Mouse (Mus musculus) forebrain, embryonic 12.5 days (tissue): ENCODE measurements around the gene Atox1. TPM values are rescaled to one million over a fixed set of nuclear protein-coding genes. Genes with fewer than 3 reads are reported as not detected.

Source experiments
- ATAC-seq: fragments of 200-750 bp; cut with Nextera tagmentation; 2 replicates; pipeline ENCODE4 v1.8.0; 2017; ENCODE audit warnings: moderate TSS enrichment; ENCODE audit not compliant: low FRiP score
- H3K27ac ChIP-seq: fragments of 300-500 bp; sonication (generic); 2 replicates; pipeline ENCODE4 v1.5.1; 2016; ENCODE audit warnings: mild to moderate bottlenecking
- H3K27me3 ChIP-seq: fragments of 300-500 bp; sonication (generic); 2 replicates; pipeline ENCODE4 v1.6.1; 2016; ENCODE audit warnings: mild to moderate bottlenecking
- H3K36me3 ChIP-seq: fragments of 300-500 bp; sonication (generic); replicated peaks from 2 replicates; pipeline ENCODE4 v1.6.1; 2016; ENCODE audit warnings: mild to moderate bottlenecking
- H3K4me1 ChIP-seq: fragments of 300-500 bp; sonication (generic); 2 replicates; pipeline ENCODE4 v1.6.1; 2016
- H3K4me2 ChIP-seq: fragments of 300-500 bp; sonication (generic); 2 replicates; pipeline ENCODE4 v1.6.1; 2016; ENCODE audit warnings: mild to moderate bottlenecking, moderate library complexity
- H3K4me3 ChIP-seq: fragments of 300-500 bp; sonication (generic); replicated peaks from 2 replicates; pipeline ENCODE4 v1.5.1; 2016; ENCODE audit warnings: mild to moderate bottlenecking
- H3K9ac ChIP-seq: fragments of 300-500 bp; sonication (generic); 2 replicates; pipeline ENCODE4 v1.6.1; 2016; ENCODE audit warnings: mild to moderate bottlenecking
- H3K9me3 ChIP-seq: fragments of 300-500 bp; sonication (generic); 2 replicates; pipeline ENCODE4 v1.6.1; 2016
- WGBS: fragments of 180-500 bp; shearing (Covaris S2); methylation state at CpG from one replicate; pipeline ENCODE4 v1.1.7; 2016; 5-methylcytosine and 5-hydroxymethylcytosine counted together
- polyA plus RNA-seq: library from polyadenylated mRNA; unstranded; fragments of >200 nt; fragmentation: Nextera tagmentation; extraction: Ambion mirVana; gene quantifications from 2 replicates; pipeline ENCODE4 v1.2.1, GENCODE M21; 2016

Gene Atox1
- polyA plus RNA-seq, 1 experiment from 2014 or later: 211 TPM

DNA sequence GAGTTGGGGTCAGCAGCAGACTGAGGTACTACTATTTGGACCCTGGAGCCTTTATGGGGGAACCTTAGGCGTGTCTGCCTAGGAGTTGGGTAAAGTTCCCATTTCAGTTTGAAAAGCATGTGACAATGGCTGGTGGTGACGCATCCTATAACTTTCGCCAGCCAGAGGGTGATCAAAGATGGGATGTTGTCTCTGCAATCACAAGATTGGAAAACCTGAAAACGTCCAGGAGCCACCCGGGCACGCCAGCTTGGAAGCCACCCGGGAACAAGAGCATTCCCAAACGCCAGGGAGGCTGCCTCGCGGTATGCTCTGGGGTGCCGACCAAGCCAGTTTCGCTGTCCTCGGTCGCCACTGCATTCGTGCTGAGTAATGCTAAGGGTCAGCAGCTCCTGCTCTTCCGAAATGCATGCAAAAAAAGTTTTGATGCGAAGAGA is 7.6 kb upstream of the Atox1 start:
- H3K4me2 ChIP-seq: peak overlapping the region; percentile 70
- H3K27ac ChIP-seq: peak overlapping the region; percentile 90
- H3K4me1 ChIP-seq: peaks cover 24% of the 10 kb centered on the region
- peak; percentile 17; the same call in 1 of the 2 replicates for ATAC-seq
- peak overlapping the region; percentile 68 for H3K9ac ChIP-seq
- H3K9me3 ChIP-seq: no peaks in the 10 kb centered on the region
- WGBS: 3% methylated on average over 17 of the region's 17 CpGs
- peak overlapping the region; percentile 96 for H3K4me3 ChIP-seq
- no peaks in the 10 kb centered on the region for H3K27me3 ChIP-seq
- peaks cover 19% of the 10 kb centered on the region for H3K36me3 ChIP-seq

DNA sequence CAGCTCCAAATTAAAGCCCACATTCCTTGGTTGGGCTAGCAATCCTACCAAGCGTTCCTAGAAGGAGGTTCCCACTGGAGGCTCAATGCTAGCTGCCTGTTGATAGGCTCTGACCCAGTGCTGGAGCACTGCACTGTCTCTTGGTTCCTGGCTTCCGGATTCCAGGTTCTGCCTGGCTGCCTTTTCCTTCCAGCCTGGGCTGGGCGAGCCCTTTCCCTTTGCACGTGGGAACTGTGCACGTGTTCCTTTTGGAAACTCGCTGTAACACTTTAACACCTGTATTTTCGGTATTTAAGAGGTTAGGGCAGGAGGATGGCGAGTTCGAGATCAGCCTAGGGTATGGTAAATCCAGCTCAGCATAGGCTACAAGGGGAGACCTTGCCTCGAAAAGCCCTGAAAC is 7.0 kb upstream of the Atox1 start:
- peak overlapping the region; percentile 96; the same call in 1 of the 2 replicates for H3K4me3 ChIP-seq

DNA sequence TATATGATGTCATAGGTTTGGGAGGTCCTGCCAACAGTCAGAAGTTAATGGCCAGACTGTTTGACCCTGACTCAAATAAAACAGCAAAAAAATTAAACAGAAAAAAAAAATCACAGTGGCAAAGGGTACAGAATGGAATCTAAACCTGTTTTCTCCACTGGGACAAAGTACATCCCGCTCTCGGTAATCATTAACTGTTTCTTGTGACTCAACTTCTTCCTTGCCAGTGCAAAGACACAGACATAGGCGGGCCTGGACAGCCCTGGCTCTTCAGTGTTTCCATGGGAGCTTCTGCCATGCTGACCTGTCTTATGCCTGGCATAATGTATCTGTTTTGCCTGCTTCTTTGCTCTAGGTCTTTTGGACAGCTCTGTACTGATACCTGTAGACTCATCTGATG is 4.1 kb upstream of the Atox1 start:
- no peak overlapping the region for H3K27ac ChIP-seq
- no peaks in the 10 kb centered on the region for H3K36me3 ChIP-seq
- H3K9me3 ChIP-seq: no peaks in the 10 kb centered on the region
- H3K4me3 ChIP-seq: no peak overlapping the region
- H3K4me1 ChIP-seq: peaks cover 15% of the 10 kb centered on the region
- 82% methylated on average over 3 of the region's 3 CpGs for WGBS
- H3K27me3 ChIP-seq: no peaks in the 10 kb centered on the region
- ATAC-seq: no peak
- H3K9ac ChIP-seq: no peak overlapping the region
- H3K4me2 ChIP-seq: no peak overlapping the region

More for the DNA sequence above, 7.0 kb upstream of the Atox1 start:
- peaks cover 13% of the 10 kb centered on the region for H3K36me3 ChIP-seq
- peaks cover 24% of the 10 kb centered on the region for H3K4me1 ChIP-seq
- no peaks in the 10 kb centered on the region for H3K27me3 ChIP-seq
- no peak for ATAC-seq
- 78% methylated on average over 10 of the region's 10 CpGs for WGBS
- H3K9me3 ChIP-seq: no peaks in the 10 kb centered on the region
- peak overlapping the region; percentile 90; the same call in 1 of the 2 replicates for H3K27ac ChIP-seq
- H3K4me2 ChIP-seq: peak overlapping the region; percentile 70
- H3K9ac ChIP-seq: peak overlapping the region; percentile 68

DNA sequence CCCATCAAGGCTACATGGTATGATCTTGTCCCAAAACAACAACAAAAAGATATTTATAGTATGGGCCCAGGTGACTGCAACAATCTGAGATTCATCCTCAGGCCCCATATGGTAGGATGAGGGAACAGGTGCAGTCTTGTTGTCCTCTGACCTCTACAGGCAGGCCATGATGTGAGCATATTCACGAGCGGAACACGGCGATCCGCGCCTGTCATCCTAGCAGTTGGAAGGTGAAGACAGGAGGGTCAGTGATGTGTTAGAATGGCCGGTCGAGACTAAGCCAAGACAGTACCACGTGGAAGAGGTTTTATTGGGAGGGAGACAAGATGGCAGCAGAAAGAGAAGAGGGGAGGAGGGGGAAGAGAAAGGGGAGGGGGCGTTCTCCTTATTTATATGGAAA is 3.7 kb upstream of the Atox1 start:
- Histone ChIP-seq H3K27me3 (no peaks in the 10 kb centered on the region), H3K4me3 (no peak overlapping the region), H3K27ac (no peak overlapping the region), H3K36me3 (no peaks in the 10 kb centered on the region), H3K4me2 (no peak overlapping the region), H3K9me3 (no peaks in the 10 kb centered on the region), H3K9ac (no peak overlapping the region), H3K4me1 (peaks cover 20% of the 10 kb centered on the region)
- WGBS: 88% methylated on average over 10 of the region's 10 CpGs
- ATAC-seq: no peak

DNA sequence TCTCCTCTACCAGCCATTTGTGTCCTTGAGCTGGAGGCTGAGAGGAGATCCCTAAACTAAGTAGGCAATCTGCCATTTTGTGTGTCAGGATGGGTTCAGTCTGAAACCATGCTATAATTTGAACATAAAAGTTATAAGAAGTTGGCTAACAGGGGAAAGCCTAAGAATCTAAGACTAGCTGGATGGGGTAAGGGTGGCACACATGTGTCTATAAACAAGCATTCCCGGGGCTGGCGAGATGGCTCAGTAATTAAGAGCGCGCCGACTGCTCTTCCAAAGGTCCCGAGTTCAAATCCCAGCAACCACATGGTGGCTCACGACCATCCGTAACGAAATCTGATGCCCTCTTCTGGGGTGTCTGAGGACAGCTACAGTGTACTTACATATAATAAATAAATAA is 1.1 kb upstream of the Atox1 start:
- Histone ChIP-seq H3K27ac (no peak overlapping the region), H3K4me1 (peaks cover 14% of the 10 kb centered on the region), H3K4me2 (no peak overlapping the region), H3K9ac (no peak overlapping the region), H3K27me3 (no peaks in the 10 kb centered on the region), H3K4me3 (no peak overlapping the region), H3K36me3 (no peaks in the 10 kb centered on the region), H3K9me3 (no peaks in the 10 kb centered on the region)
- ATAC-seq: no peak
- 96% methylated on average over 9 of the region's 9 CpGs for WGBS

DNA sequence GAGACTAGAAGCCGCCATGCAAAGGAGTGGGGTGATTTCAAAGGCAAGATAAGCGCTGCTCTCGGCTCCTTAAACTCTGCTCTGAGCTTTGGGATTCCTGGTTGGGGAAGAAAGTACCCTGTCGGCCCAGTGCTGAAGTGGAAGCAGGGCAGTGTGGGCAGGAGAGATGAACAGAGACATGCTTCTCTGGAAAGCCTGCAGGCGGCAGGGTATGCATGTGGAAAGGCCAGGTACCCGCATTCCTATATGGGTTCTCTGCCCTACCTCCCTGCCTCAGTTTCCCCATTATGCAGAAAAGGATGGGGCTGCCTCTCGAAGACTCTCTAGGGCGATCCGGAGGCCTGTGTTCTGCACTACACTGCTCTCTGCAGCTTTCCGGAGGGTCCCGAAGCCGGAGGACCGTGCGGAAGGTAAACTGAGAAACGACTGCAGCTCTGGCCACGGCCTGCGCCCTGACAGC is 450 bp downstream of the Atox1 start:
- peak overlapping the region; percentile 93 for H3K4me2 ChIP-seq
- peak overlapping the region; percentile 69 for H3K9ac ChIP-seq
- ATAC-seq: peak; percentile 69
- H3K9me3 ChIP-seq: no peaks in the 10 kb centered on the region
- H3K4me3 ChIP-seq: peak overlapping the region; percentile 72
- H3K4me1 ChIP-seq: peaks cover 14% of the 10 kb centered on the region
- H3K27ac ChIP-seq: peak overlapping the region; percentile 31; the same call in 1 of the 2 replicates
- WGBS: 2% methylated on average over 17 of the region's 17 CpGs
- H3K36me3 ChIP-seq: no peaks in the 10 kb centered on the region
- no peaks in the 10 kb centered on the region for H3K27me3 ChIP-seq

DNA sequence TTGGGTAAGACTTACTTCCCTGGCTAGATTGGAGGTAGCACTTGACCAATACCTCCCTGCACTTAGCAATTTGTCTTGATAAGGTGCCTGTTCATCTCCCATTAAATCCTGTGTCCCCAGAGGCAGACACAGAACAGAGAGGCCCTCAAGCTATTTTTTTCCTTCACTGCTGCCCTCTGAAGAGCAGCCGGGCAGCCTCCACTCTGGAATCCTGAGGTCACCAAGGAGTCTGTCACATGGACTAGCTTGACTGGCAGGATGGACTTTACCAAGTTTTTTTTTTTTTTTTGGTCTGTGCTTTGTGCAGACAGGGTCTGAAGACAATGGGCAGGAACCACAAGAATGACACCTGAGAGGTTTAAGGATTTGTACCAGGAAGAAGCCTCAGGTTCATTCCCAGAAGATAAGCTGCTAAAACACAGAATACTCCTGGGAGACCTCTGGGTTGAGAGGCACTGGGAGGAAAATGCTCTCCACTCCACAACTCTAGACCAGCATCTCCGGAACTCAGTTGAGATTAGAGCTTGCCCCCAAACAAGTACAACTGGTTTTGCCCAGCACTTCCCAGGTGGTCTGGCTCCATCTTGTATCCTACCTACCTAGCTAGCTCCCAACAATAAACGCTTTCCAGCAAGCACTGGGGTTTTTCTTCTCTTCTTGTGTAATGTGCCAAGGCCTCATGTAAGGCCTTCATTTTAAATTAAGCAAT is 1.0 kb downstream of the Atox1 start:
- no peaks in the 10 kb centered on the region for H3K9me3 ChIP-seq
- no peaks in the 10 kb centered on the region for H3K27me3 ChIP-seq
- H3K36me3 ChIP-seq: no peaks in the 10 kb centered on the region
- H3K4me1 ChIP-seq: peaks cover 14% of the 10 kb centered on the region
- peak overlapping the region; percentile 93 for H3K4me2 ChIP-seq
- ATAC-seq: no peak
- peak overlapping the region; percentile 69 for H3K9ac ChIP-seq
- peak overlapping the region; percentile 72 for H3K4me3 ChIP-seq
- 46% methylated on average over 3 of the region's 3 CpGs for WGBS
- no peak overlapping the region for H3K27ac ChIP-seq

DNA sequence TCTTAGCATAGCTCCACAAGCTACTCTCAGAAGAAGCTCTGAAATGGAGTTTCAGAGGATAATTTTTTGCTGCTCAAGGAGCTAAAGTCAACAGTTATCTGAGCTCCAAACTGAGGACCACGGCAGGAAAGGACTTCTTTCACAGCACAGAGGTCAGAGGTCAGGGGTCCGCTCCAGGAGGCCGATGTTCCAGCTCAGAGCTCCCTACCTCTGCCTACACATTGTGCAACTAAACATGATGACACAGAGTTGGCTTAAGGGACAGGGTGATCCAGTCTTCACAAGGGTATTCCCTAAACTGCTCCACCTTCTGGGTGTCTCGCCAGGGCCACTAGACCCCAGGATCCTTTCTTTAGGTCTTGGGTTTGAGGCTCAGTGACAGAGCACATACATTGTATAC is 2.5 kb downstream of the Atox1 start:
- WGBS: 65% methylated on average over 4 of the region's 4 CpGs
- no peak overlapping the region for H3K9ac ChIP-seq

DNA sequence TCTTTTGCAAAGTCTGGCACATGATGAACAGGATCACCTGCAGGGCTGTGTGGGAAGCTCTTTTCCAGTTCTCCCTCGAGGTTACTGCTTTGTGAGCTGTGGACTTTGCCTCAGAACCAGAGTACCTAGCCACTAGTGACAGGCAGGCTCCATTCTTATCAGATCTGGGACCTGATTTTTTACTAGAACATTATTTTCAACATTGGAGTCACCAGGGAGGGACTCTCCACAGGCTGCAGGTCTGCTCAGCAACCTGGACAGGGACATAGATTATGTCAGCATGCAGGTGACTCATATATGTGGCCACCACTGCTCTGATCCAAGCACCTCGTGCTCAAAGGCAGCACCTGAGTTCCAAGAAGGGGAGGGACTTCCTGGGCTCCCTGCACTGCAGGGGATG is 5.9 kb downstream of the Atox1 start:
- no peak for ATAC-seq
- Histone ChIP-seq H3K9ac (no peak overlapping the region), H3K27ac (no peak overlapping the region), H3K4me1 (peaks cover 15% of the 10 kb centered on the region), H3K4me3 (no peak overlapping the region), H3K4me2 (no peak overlapping the region), H3K27me3 (no peaks in the 10 kb centered on the region), H3K36me3 (peaks cover 7% of the 10 kb centered on the region; the same call in 1 of the 2 replicates), H3K9me3 (no peaks in the 10 kb centered on the region)
- 75% methylated on average over 2 of the region's 2 CpGs for WGBS

More for the DNA sequence above, 2.5 kb downstream of the Atox1 start:
- H3K4me2 ChIP-seq: no peak overlapping the region
- no peak overlapping the region for H3K4me3 ChIP-seq
- no peak overlapping the region for H3K27ac ChIP-seq
- H3K4me1 ChIP-seq: peaks cover 14% of the 10 kb centered on the region
- H3K36me3 ChIP-seq: 0 out of 2 replicates have a peak, but pooled peaks cover 4% of the 10 kb centered on the region
- H3K27me3 ChIP-seq: no peaks in the 10 kb centered on the region
- no peaks in the 10 kb centered on the region for H3K9me3 ChIP-seq
- ATAC-seq: no peak

DNA sequence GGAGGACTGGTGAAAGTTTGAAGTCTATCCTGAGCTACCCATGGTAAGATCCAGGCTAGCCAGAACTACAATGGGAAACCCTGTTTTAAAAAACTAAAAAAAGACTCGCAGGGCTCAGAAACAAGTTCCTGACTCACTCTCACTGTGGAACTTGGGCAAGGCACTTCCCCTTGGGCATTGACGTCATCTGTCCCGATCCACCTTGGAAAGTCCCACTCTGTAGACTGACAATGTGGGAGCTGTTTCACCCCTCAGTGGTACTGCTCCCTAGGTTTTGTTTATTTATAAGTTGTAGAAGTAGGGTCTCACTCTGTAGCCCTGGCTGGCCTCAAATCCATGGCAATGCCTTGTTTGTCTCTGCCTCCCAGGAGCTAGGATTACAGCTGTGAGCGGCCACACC is 7.4 kb downstream of the Atox1 start:
- Histone ChIP-seq H3K4me2 (no peak overlapping the region), H3K4me1 (peaks cover 8% of the 10 kb centered on the region; the same call in 1 of the 2 replicates), H3K9me3 (no peaks in the 10 kb centered on the region), H3K4me3 (no peak overlapping the region), H3K9ac (no peak overlapping the region), H3K27ac (no peak overlapping the region), H3K27me3 (no peaks in the 10 kb centered on the region), H3K36me3 (peaks cover 17% of the 10 kb centered on the region)
- WGBS: 93% methylated on average over 4 of the region's 4 CpGs
- ATAC-seq: no peak

DNA sequence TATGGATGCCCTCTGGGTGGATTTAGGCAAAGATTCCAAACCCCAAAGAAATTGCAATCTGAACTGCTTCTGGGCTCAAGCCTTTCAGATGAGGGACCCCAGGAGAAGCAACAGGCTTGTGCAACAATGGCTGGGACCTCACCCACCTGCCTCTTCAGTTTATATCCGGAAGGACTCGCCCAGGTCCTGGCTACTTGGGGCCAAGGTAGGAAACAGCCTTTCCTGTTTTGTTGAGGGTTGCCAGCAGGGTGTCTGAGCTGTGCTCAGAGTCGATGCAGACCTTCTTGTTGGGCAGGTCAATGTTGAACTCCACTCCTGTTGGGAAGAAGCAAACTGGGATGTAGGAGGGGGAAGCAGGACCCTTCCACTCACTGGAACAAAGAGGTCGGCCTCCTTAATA is 10.7 kb downstream of the Atox1 start:
- Histone ChIP-seq H3K27me3 (no peaks in the 10 kb centered on the region), H3K9ac (no peak overlapping the region), H3K27ac (peak overlapping the region; percentile 1; the same call in 1 of the 2 replicates), H3K9me3 (no peaks in the 10 kb centered on the region), H3K4me3 (no peak overlapping the region), H3K4me2 (no peak overlapping the region), H3K36me3 (peaks cover 17% of the 10 kb centered on the region), H3K4me1 (peaks cover 8% of the 10 kb centered on the region; the same call in 1 of the 2 replicates)
- ATAC-seq: no peak
- 79% methylated on average over 4 of the region's 4 CpGs for WGBS

DNA sequence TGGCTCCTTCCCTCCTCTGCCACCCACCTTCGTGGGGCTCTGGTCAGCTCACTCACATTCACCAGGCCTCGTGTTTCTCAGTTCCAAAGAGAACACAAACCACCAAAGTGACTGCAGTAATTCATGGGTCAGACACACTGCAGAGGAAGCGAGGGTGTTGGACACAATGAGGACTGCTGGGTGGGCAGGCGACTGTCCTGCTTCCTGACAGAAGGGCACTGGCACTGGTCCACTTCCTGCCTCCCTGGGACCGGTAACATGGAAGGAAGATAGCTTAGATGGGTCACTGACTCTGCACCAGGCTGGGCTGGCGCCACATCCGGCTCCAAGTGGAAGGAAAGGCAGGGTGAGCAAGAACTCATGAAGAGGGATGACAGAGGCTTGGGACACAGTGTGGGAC is 11.5 kb downstream of the Atox1 start:
- 84% methylated on average over 7 of the region's 7 CpGs for WGBS
- no peak for ATAC-seq
- Histone ChIP-seq H3K4me1 (peaks cover 8% of the 10 kb centered on the region; the same call in 1 of the 2 replicates), H3K27me3 (no peaks in the 10 kb centered on the region), H3K27ac (no peak overlapping the region), H3K9ac (no peak overlapping the region), H3K4me2 (no peak overlapping the region), H3K4me3 (no peak overlapping the region), H3K9me3 (no peaks in the 10 kb centered on the region), H3K36me3 (peaks cover 12% of the 10 kb centered on the region)

DNA sequence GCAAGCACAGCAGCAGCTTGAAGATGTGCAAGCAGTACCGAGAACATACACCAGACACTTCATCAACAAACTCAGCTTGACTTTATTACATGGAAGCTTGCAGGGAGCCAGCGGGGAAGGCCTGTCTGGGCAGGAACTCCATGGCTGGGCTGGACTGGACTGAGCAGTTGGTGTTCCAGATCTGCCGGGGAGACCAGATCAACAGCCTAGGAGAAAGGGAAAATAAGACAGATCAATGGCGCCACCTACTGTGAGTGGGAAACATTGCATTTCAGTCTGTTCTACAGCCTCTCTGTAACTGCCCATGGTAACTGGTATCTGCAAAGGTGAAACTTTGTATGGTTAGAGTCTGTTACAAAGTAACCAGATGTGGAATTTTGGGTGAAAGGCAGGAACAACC is 14.5 kb downstream of the Atox1 start:
- Histone ChIP-seq H3K4me2 (no peak overlapping the region), H3K4me3 (no peak overlapping the region), H3K4me1 (peaks cover 8% of the 10 kb centered on the region; the same call in 1 of the 2 replicates), H3K36me3 (peaks cover 12% of the 10 kb centered on the region), H3K27ac (no peak overlapping the region), H3K9ac (no peak overlapping the region), H3K27me3 (no peaks in the 10 kb centered on the region), H3K9me3 (no peaks in the 10 kb centered on the region)
- peak; percentile 71; the same call in 1 of the 2 replicates for ATAC-seq
- WGBS: 29% methylated on average over 4 of the region's 4 CpGs
